Mouse (Mus musculus) forebrain, embryonic 10.5 days (tissue): ENCODE data around the gene Cuzd1. TPM values are rescaled to one million over a fixed set of nuclear protein-coding genes. Genes with fewer than 3 reads are reported as not detected.

ENCODE experiments used
- DNase-seq: peaks from one replicate; pipeline ENCODE4 v3.0.0-alpha.2; 2017; ENCODE audit warnings: low spot score; ENCODE audit errors: extremely low spot score
- H3K27ac ChIP-seq: fragments of 300-500 bp; sonication (generic); 2 replicates; pipeline ENCODE4 v1.5.1; 2016; ENCODE audit warnings: mild to moderate bottlenecking
- H3K27me3 ChIP-seq: fragments of 300-500 bp; sonication (generic); 2 replicates; pipeline ENCODE4 v1.6.1; 2016; ENCODE audit warnings: mild to moderate bottlenecking; ENCODE audit not compliant: poor library complexity, severe bottlenecking
- H3K36me3 ChIP-seq: fragments of 300-500 bp; sonication (generic); replicated peaks from 2 replicates; pipeline ENCODE4 v1.6.1; 2016; ENCODE audit warnings: mild to moderate bottlenecking, moderate library complexity
- H3K4me1 ChIP-seq: fragments of 300-500 bp; sonication (generic); 2 replicates; pipeline ENCODE4 v1.6.1; 2016
- H3K4me3 ChIP-seq: fragments of 300-500 bp; sonication (generic); 2 replicates; pipeline ENCODE4 v1.5.1; 2016; ENCODE audit warnings: mild to moderate bottlenecking, moderate library complexity
- H3K9me3 ChIP-seq: fragments of 300-500 bp; sonication (generic); 2 replicates; pipeline ENCODE4 v1.6.1; 2016; ENCODE audit warnings: mild to moderate bottlenecking, moderate library complexity
- WGBS: fragments of 180-500 bp; shearing (Covaris S2); methylation state at CpG from one replicate; pipeline ENCODE4 v1.1.7; 2016; 5-methylcytosine and 5-hydroxymethylcytosine counted together
- polyA plus RNA-seq: library from polyadenylated mRNA; unstranded; fragments of >200 nt; fragmentation: Nextera tagmentation; extraction: Ambion mirVana; gene quantifications from 2 replicates; pipeline ENCODE4 v1.2.1, GENCODE M21; 2016

The Cuzd1 gene
- polyA plus RNA-seq, 1 experiment from 2014 or later, result not detected

DNA sequence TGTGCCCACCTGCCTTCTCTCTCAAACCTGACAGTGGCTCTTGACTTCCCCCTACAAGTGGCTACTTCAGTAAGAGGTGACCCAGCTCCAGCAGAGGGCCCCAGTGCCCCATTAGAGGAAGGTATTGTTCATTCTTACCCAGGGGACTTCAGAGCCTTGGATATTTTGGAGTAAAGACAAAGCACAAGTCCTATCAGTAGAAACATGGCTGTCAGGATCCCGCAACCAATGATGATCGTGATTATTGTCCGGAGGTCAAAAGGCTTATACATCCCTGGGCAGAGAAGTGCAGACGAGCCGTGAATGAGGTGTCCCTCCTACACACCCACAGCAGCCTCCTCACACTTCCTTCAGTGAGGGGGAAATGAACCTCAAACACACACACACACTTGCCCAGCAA lies 5.0 kb upstream of the Cuzd1 start:
- DNase-seq, result no peak
- no peak overlapping the region for H3K4me3 ChIP-seq
- H3K27ac ChIP-seq, result no peak overlapping the region
- H3K9me3 ChIP-seq, result no peaks in the 10 kb centered on the region
- H3K4me1 ChIP-seq, result no peaks in the 10 kb centered on the region
- H3K36me3 ChIP-seq, result no peaks in the 10 kb centered on the region
- 89% methylated on average over 5 of the region's 5 CpGs for WGBS
- no peaks in the 10 kb centered on the region for H3K27me3 ChIP-seq

DNA sequence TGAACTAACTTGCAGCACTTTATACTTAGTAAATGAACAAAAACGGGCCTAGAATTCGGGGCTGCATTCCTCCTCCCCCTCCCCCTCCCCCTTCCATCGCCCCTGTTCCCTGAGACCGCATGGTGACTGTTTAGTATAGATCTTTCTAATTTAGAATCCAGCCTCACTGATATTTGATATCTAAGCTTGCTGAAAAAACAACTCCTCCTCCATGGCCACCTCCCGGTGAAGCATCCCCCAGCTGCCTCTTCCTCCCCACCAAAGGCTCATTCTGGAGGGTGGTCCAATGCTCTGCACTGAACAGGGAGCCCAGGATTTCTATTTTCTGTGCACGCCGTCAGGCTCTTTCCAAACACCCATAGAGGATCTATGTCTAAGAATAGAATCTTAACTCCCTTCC lies 3.8 kb downstream of the Cuzd1 start:
- Histone ChIP-seq H3K27ac (no peak overlapping the region), H3K27me3 (no peaks in the 10 kb centered on the region), H3K36me3 (no peaks in the 10 kb centered on the region), H3K4me3 (no peak overlapping the region), H3K4me1 (no peaks in the 10 kb centered on the region), H3K9me3 (no peaks in the 10 kb centered on the region)
- WGBS, result 86% methylated on average over 5 of the region's 7 CpGs
- DNase-seq, result no peak

DNA sequence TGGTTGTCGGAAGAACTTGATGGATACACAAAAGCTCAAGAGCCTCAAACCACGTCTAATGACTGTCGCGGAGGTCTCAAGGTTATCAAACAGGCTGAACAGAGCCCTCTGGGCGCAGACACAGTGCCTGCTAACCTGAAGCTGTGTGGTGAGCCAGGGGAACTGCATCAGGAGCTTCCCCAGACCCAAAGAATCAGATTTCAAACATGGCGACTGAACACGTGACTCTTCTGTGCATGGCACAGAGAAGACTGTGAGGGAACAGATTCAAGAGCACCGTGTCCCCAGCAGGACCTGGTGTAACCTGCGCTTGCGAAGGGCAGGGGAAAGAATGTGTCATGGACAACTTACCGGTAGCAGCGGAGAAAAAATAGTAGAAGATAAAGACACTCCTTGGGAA lies 4.5 kb downstream of the Cuzd1 start:
- no peaks in the 10 kb centered on the region for H3K9me3 ChIP-seq
- no peak for DNase-seq
- no peak overlapping the region for H3K27ac ChIP-seq

DNA sequence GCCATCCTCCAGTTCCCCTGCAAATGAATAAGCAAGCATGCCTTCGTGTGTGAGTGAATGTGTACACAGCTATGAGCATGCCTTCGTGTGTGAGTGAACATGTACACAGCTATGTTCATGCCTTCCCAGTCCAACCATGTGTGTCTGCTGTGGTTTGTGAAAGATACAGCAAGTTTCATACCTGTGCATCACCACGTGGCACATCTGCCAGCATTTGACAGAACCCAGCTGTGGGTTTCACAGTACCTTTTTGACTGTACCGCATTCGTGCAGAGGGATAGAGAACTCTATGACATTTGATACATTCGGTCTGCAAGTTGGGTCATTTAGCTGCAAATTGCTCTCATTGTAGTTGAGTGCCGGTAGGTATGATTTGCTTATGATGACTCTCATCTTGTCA lies 7.6 kb downstream of the Cuzd1 start:
- H3K27ac ChIP-seq, result no peak overlapping the region
- no peaks in the 10 kb centered on the region for H3K4me1 ChIP-seq
- no peaks in the 10 kb centered on the region for H3K9me3 ChIP-seq
- DNase-seq, result no peak
- no peak overlapping the region for H3K4me3 ChIP-seq
- WGBS, result 89% methylated on average over 7 of the region's 7 CpGs
- no peaks in the 10 kb centered on the region for H3K36me3 ChIP-seq
- H3K27me3 ChIP-seq, result no peaks in the 10 kb centered on the region

More for the DNA sequence above, 4.5 kb downstream of the Cuzd1 start:
- H3K36me3 ChIP-seq, result no peaks in the 10 kb centered on the region
- no peak overlapping the region for H3K4me3 ChIP-seq
- no peaks in the 10 kb centered on the region for H3K27me3 ChIP-seq
- 74% methylated on average over 12 of the region's 12 CpGs for WGBS
- H3K4me1 ChIP-seq, result no peaks in the 10 kb centered on the region

DNA sequence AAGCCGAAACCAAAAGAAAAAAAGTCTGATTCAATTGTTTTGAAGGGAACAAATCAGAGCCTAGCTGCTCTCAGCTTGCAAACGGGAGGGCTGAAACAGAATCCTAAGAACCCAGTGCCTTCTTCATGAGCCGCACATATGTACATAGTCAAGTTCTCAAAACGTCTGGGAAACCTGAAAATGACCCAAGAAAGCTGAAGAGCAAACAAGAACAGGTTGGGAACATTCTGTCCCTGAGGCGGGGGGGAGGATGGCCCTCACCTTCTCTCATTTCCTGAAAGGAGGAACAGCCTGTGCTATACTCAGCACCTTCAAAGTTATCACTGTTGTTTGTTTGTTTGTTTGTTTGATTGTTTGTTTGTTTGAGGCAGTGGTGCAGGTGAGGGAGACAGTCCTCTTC lies 15.4 kb downstream of the Cuzd1 start:
- Histone ChIP-seq H3K27ac (no peak overlapping the region), H3K27me3 (no peaks in the 10 kb centered on the region), H3K4me1 (no peaks in the 10 kb centered on the region), H3K4me3 (no peak overlapping the region), H3K9me3 (no peaks in the 10 kb centered on the region), H3K36me3 (no peaks in the 10 kb centered on the region)
- no peak for DNase-seq
- 79% methylated on average over 5 of the region's 5 CpGs for WGBS

DNA sequence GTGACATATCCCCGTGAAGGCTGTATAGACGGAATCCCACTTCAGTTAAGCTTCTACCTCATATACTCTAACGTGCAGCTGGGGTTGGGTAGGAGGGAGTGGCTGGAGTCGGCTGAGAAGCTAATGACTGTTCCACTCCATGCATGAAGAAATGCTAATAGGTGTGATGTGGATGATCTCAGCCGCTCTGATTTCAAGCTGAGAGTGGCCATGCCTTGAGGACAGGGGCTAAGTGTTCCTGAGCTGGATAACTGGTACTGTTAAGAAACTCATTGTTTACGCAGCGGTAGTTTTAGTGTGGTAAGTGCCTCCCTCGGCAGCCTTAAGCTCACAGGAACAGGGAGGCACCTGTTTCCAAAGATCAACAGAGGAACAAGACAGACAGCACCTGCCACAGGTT lies 18.8 kb downstream of the Cuzd1 start:
- Histone ChIP-seq H3K4me3 (no peak overlapping the region), H3K36me3 (no peaks in the 10 kb centered on the region), H3K4me1 (no peaks in the 10 kb centered on the region), H3K27ac (no peak overlapping the region), H3K27me3 (no peaks in the 10 kb centered on the region), H3K9me3 (no peaks in the 10 kb centered on the region)
- WGBS, result 85% methylated on average over 8 of the region's 8 CpGs
- DNase-seq, result no peak

DNA sequence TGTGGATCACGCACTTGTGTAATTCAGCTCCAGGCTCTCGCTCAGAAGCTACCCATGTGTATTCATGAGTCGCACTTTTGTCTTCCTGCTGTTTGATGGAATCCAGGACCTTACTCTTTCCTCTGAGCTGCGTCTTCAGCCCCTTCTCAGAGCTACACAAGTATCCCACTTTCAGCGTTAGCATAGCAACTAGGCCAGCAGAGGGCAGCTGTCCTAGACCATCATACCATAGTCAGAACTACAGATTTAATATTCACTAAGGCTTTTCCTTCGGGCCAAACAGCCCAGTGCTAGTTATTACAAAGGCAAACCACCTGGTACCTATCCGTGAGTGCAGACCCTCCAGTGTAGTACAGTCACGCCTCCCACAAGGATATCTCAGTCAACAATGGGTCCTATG lies 24.9 kb downstream of the Cuzd1 start:
- no peak for DNase-seq
- 81% methylated on average over 8 of the region's 8 CpGs for WGBS
- Histone ChIP-seq H3K9me3 (no peaks in the 10 kb centered on the region), H3K4me1 (no peaks in the 10 kb centered on the region), H3K27me3 (no peaks in the 10 kb centered on the region), H3K36me3 (no peaks in the 10 kb centered on the region), H3K4me3 (no peak overlapping the region), H3K27ac (no peak overlapping the region)

DNA sequence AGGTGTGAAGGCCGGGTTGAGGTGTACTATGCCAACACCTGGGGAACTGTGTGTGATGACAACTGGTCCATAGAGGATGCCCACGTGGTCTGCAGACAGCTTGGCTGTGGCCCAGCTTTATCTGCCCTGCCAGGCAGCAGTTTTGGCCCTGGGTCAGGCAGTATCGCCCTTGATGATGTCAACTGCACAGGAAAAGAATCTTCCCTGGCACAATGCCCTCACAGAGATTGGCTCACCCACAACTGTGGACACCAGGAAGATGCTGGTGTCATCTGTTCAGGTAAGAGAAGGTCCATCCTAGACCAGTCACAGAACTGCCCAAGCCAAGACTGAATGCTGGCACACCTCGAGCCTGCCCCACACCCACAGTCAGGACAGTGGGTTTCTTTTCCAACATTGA lies 56.2 kb downstream of the Cuzd1 start:
- no peaks in the 10 kb centered on the region for H3K4me1 ChIP-seq
- 73% methylated on average over 4 of the region's 4 CpGs for WGBS
- no peak overlapping the region for H3K4me3 ChIP-seq
- H3K27ac ChIP-seq, result no peak overlapping the region
- DNase-seq, result no peak
- H3K9me3 ChIP-seq, result no peaks in the 10 kb centered on the region
- H3K27me3 ChIP-seq, result no peaks in the 10 kb centered on the region
- H3K36me3 ChIP-seq, result no peaks in the 10 kb centered on the region

DNA sequence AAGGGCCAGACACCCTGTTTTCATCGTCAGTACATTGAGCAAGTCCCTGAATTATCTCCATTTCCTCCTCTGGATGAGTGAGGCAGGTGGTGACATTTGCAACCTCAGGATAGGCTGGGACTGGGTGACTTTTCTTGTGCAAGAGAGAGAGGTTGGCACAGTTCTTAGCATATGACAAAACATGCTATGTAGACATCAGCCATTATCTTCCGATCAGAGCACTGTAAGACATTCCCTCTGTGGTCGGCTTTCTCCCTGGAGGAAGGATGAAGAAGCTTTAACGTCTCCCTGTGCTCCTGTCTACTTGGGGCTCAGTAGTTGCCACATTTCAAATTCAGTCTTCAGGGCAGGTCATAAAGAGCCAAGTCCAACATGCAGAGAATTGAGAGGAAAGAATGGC lies 57.8 kb downstream of the Cuzd1 start:
- WGBS, result 89% methylated on average over 4 of the region's 4 CpGs
- no peak overlapping the region for H3K4me3 ChIP-seq
- no peak for DNase-seq
- H3K36me3 ChIP-seq, result no peaks in the 10 kb centered on the region
- H3K27me3 ChIP-seq, result no peaks in the 10 kb centered on the region
- H3K4me1 ChIP-seq, result no peaks in the 10 kb centered on the region
- H3K9me3 ChIP-seq, result no peaks in the 10 kb centered on the region
- no peak overlapping the region for H3K27ac ChIP-seq

DNA sequence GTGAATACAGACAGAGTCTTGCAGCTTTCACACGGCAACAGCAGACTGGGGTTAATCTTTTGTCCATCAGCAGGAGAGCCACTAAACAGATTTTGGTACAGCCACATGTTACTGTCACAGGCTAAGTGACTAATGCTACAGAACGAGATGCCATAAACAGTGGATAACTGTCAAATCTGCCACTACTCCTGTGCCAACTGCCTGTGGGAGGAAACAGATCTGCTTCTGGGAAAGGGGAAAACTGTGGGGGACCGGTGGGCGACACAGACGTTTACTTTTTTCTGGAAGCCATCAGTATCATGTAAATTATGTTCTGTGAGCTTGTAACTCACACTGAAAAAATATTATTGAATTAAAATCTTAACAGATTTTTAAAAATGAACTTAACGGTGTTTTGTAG lies 61.1 kb downstream of the Cuzd1 start:
- no peak for DNase-seq

More for the DNA sequence above, 61.1 kb downstream of the Cuzd1 start:
- no peak overlapping the region for H3K4me3 ChIP-seq
- no peaks in the 10 kb centered on the region for H3K36me3 ChIP-seq
- H3K4me1 ChIP-seq, result no peaks in the 10 kb centered on the region
- no peak overlapping the region for H3K27ac ChIP-seq
- no peaks in the 10 kb centered on the region for H3K27me3 ChIP-seq
- WGBS, result 84% methylated on average over 6 of the region's 6 CpGs
- H3K9me3 ChIP-seq, result no peaks in the 10 kb centered on the region

Other genes starting within 250 kb of the Cuzd1 start
- gene 4933402N03Rik, start 176.0 kb downstream of the Cuzd1 start, polyA plus RNA-seq, result not detected in 2 replicates
- gene 5430419D17Rik, start 147.9 kb downstream of the Cuzd1 start, polyA plus RNA-seq, result not detected in 2 replicates
- gene Fam24b, start 7.2 kb upstream of the Cuzd1 start, polyA plus RNA-seq, result not detected in 2 replicates
- not detected in 2 replicates for gene Fam24a, start 11.6 kb upstream of the Cuzd1 start, polyA plus RNA-seq
- 21.3 and 22.7 TPM in 2 replicates for gene 2310057M21Rik, start 40.5 kb upstream of the Cuzd1 start, polyA plus RNA-seq
- gene Pstk, start 48.8 kb upstream of the Cuzd1 start, polyA plus RNA-seq, result 71.0 and 71.4 TPM in 2 replicates
- gene Ikzf5, start 88.2 kb upstream of the Cuzd1 start, polyA plus RNA-seq, result 14.6 and 15.5 TPM in 2 replicates
- gene Acadsb, start 88.3 kb upstream of the Cuzd1 start, polyA plus RNA-seq, result 53.1 and 61.5 TPM in 2 replicates
- not detected in 2 replicates for gene Hmx3, start 220.6 kb upstream of the Cuzd1 start, polyA plus RNA-seq
- gene Hmx2, start 226.5 kb upstream of the Cuzd1 start, polyA plus RNA-seq, result 0.12 TPM in 1 of 2 replicates, not detected in the other
- 314 and 328 TPM in 2 replicates for gene Bub3, start 237.9 kb upstream of the Cuzd1 start, polyA plus RNA-seq